In genomic region chr5:102227131-102227530, GRCm38 (mm10) we compare ENCODE assay signal across 30 mouse cellular contexts.
A peak's percentile ranks its signal among the peaks of the same experiment; 100 is the strongest.
DNase-seq lines count a peak whose midpoint lies in the region; ATAC-seq lines count a peak whose summit lies in the region.
"Had no signal": no experiment of that assay in that cellular context is flagged by ENCODE, and none has a peak within 500 bp of the region (broad histone marks: within the 10 kb centered on the region; RNA-seq: fewer than 3 reads in every experiment).

No protein-coding gene starts in this region.

- 0 out of 2 replicates have a peak overlapping the region, but pooled peaks have one; percentile 1 for H3K27ac ChIP-seq in midbrain, embryonic 13.5 days
- no peak overlapping the region for H3K27ac ChIP-seq in midbrain, embryonic 10.5 days (replicated peaks)
- H3K27ac ChIP-seq in midbrain, embryonic 15.5 days: no peak overlapping the region
- H3K27ac ChIP-seq: embryonic facial prominence, embryonic 10.5 days; embryonic facial prominence, embryonic 13.5 days; forebrain, embryonic 12.5 days; forebrain, embryonic 15.5 days; heart, adult 2 months; heart, embryonic 10.5 days; heart, embryonic 13.5 days; hindbrain, embryonic 15.5 days had no signal

- no peaks in the 10 kb centered on the region for H3K9me3 ChIP-seq in midbrain, embryonic 13.5 days
- no peaks in the 10 kb centered on the region for H3K9me3 ChIP-seq in midbrain, embryonic 10.5 days (replicated peaks)
- H3K9me3 ChIP-seq in midbrain, embryonic 15.5 days: no peaks in the 10 kb centered on the region
- H3K9me3 ChIP-seq: embryonic facial prominence, embryonic 10.5 days; embryonic facial prominence, embryonic 13.5 days; forebrain, embryonic 12.5 days; forebrain, embryonic 15.5 days; heart, embryonic 10.5 days; heart, embryonic 13.5 days; hindbrain, embryonic 15.5 days had no signal

- no peaks in the 10 kb centered on the region for H3K27me3 ChIP-seq in midbrain, embryonic 13.5 days
- no peaks in the 10 kb centered on the region for H3K27me3 ChIP-seq in midbrain, embryonic 10.5 days (ENCODE audit: low read depth, poor library complexity, severe bottlenecking)
- no peaks in the 10 kb centered on the region for H3K27me3 ChIP-seq in midbrain, embryonic 15.5 days (replicated peaks)
- H3K27me3 ChIP-seq: CH12.LX; embryonic facial prominence, embryonic 13.5 days; forebrain, embryonic 12.5 days; forebrain, embryonic 15.5 days; heart, embryonic 13.5 days; hindbrain, embryonic 15.5 days had no signal

- H3K36me3 ChIP-seq in midbrain, embryonic 13.5 days: no peaks in the 10 kb centered on the region
- no peaks in the 10 kb centered on the region for H3K36me3 ChIP-seq in midbrain, embryonic 10.5 days
- H3K36me3 ChIP-seq in midbrain, embryonic 15.5 days (replicated peaks): no peaks in the 10 kb centered on the region
- H3K36me3 ChIP-seq: embryonic facial prominence, embryonic 10.5 days; embryonic facial prominence, embryonic 13.5 days; forebrain, embryonic 12.5 days; forebrain, embryonic 15.5 days; G1E; heart, embryonic 10.5 days; heart, embryonic 13.5 days; hindbrain, embryonic 15.5 days had no signal

- H3K4me1 ChIP-seq in midbrain, embryonic 13.5 days (replicated peaks): 0 out of 2 replicates have a peak, but pooled peaks cover 4% of the 10 kb centered on the region
- peaks cover 8% of the 10 kb centered on the region for H3K4me1 ChIP-seq in midbrain, embryonic 10.5 days
- 0 out of 2 replicates have a peak, but pooled peaks cover 3% of the 10 kb centered on the region for H3K4me1 ChIP-seq in midbrain, embryonic 15.5 days
- H3K4me1 ChIP-seq: embryonic facial prominence, embryonic 10.5 days; embryonic facial prominence, embryonic 13.5 days; forebrain, embryonic 12.5 days; forebrain, embryonic 15.5 days; heart, embryonic 10.5 days; heart, embryonic 13.5 days; hindbrain, embryonic 15.5 days had no signal

- H3K4me2 ChIP-seq in midbrain, embryonic 13.5 days (replicated peaks): no peak overlapping the region
- H3K4me2 ChIP-seq in midbrain, embryonic 15.5 days: no peak overlapping the region
- H3K4me2 ChIP-seq: embryonic facial prominence, embryonic 13.5 days; forebrain, embryonic 12.5 days; forebrain, embryonic 15.5 days; heart, embryonic 13.5 days; hindbrain, embryonic 15.5 days had no signal

- WGBS in midbrain, embryonic 13.5 days: 24% methylated on average over 6 of the region's 6 CpGs
- 35% methylated on average over 6 of the region's 6 CpGs for WGBS in midbrain, embryonic 10.5 days
- WGBS in midbrain, embryonic 15.5 days: 15% methylated on average over 6 of the region's 6 CpGs

- ATAC-seq in midbrain, embryonic 13.5 days: no peak
- 0 out of 2 replicates have a peak, but pooled peaks have one; percentile 50 for ATAC-seq in midbrain, embryonic 15.5 days (replicated peaks)
- ATAC-seq: forebrain, embryonic 15.5 days; Patski had no signal

- no peak overlapping the region for H3K4me3 ChIP-seq in midbrain, embryonic 13.5 days (replicated peaks)
- no peak overlapping the region for H3K4me3 ChIP-seq in midbrain, embryonic 10.5 days
- H3K4me3 ChIP-seq in midbrain, embryonic 15.5 days: no peak overlapping the region
- H3K4me3 ChIP-seq: embryonic facial prominence, embryonic 10.5 days; embryonic facial prominence, embryonic 13.5 days; erythroblast, embryonic 14.5 days; forebrain, embryonic 12.5 days; forebrain, embryonic 15.5 days; heart, adult 2 months; heart, embryonic 10.5 days; heart, embryonic 13.5 days; hindbrain, embryonic 15.5 days had no signal

- no peak for DNase-seq in midbrain, embryonic 10.5 days (ENCODE audit: low spot score)
- DNase-seq in retina, postnatal 1 day: peak; percentile 79
- DNase-seq in cerebellum, adult 9-10 months: no peak
- DNase-seq in frontal cortex, adult 2 months (ENCODE audit: extremely low spot score in 1 of 2, low spot score in 1 of 2): no peak
- DNase-seq: adrenal gland, postnatal 10 days; adrenal gland, postnatal 36 days; B cell, adult 2 months; cerebellum, adult 11 months; cerebellum, adult 2 months; cerebellum, postnatal 10 days; cerebellum, postnatal 36 days; embryo, embryonic 11 days; gastrocnemius, postnatal 10 days; gastrocnemius, postnatal 36 days; heart, adult 2 months; heart, postnatal 14 days; heart, postnatal 4 days had no signal

- H3K9ac ChIP-seq in midbrain, embryonic 13.5 days (replicated peaks): no peak overlapping the region
- H3K9ac ChIP-seq in midbrain, embryonic 15.5 days: no peak overlapping the region
- H3K9ac ChIP-seq: embryonic facial prominence, embryonic 13.5 days; forebrain, embryonic 12.5 days; forebrain, embryonic 15.5 days; heart, embryonic 13.5 days; hindbrain, embryonic 15.5 days had no signal
